Mouse (Mus musculus): Measurements from ENCODE around the gene Gm28827.
"Not testable (repeated sequence)": the region's sequence is repeated elsewhere in the genome, so short reads cannot be mapped to it uniquely, and the experiment has no call there.

Gene Gm28827

DNA sequence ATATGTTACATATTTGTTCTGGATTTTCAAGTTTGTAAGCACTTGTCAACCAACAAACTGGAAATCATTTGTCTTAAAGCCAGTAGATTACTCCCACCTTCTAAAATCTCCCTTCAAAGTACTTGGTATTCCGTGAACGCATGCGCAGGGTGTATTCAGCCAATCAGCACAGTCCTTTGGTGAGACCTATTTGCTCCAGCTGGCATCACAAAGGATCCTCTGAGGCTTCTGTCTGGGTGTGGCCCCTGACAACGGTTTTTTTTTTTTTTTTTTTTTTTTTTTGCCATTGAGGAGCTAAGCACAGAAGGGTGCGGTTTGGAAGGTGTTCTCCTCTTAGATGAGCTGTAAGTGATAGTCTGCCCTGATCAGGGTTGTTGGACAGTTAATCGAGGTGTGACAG lies at the start of gene Gm28827:
Gene Gm28827 (plus strand): TSS at position 301 of the 400 bp plus-strand sequence.
- DNase-seq, result not testable (repeated sequence)
